Mouse (Mus musculus) heart, embryonic 14.5 days (tissue): ENCODE measurements around the gene Ceacam1. TPM values are rescaled to one million over a fixed set of nuclear protein-coding genes. Genes with fewer than 3 reads are reported as not detected.
"Not testable (repeated sequence)": the region's sequence is repeated elsewhere in the genome, so short reads cannot be mapped to it uniquely, and the experiment has no call there.

Experiments
- ATAC-seq: fragments of 200-750 bp; cut with Nextera tagmentation; 2 replicates; pipeline ENCODE4 v1.8.0; 2017; ENCODE audit warnings: low read depth, moderate TSS enrichment; ENCODE audit not compliant: insufficient number of reproducible peaks, insufficient read depth, low FRiP score
- H3K27ac ChIP-seq, 2 experiments: fragments of 200-500 bp in 1 of 2; fragments of 300-500 bp in 1 of 2; sonication (generic) in 1 of 2; replicated peaks in 1 of 2; 2 replicates each; pipeline ENCODE4 v1.5.1; 2012 to 2014; ENCODE audit warnings: low read depth in 2 of 2, low read length in 2 of 2, control low read depth in 1 of 2, mild to moderate bottlenecking in 1 of 2, mixed read lengths in 1 of 2; ENCODE audit not compliant: control insufficient read depth in 1 of 2, insufficient read depth in 1 of 2
- H3K27me3 ChIP-seq: fragments of 300-500 bp; sonication (generic); 2 replicates; pipeline ENCODE4 v1.6.1; 2014; ENCODE audit warnings: mild to moderate bottlenecking, low read length, control low read depth; ENCODE audit not compliant: control insufficient read depth, insufficient read depth
- H3K36me3 ChIP-seq: fragments of 300-500 bp; sonication (generic); 2 replicates; pipeline ENCODE4 v1.6.1; 2014; ENCODE audit warnings: mild to moderate bottlenecking, control low read depth, low read length, mixed read lengths; ENCODE audit not compliant: control insufficient read depth, insufficient read depth
- H3K4me1 ChIP-seq, 2 experiments: fragments of 200-500 bp in 1 of 2; fragments of 300-500 bp in 1 of 2; sonication (generic) in 1 of 2; 2 replicates each; pipeline ENCODE4 v1.6.1; 2012 to 2014; ENCODE audit warnings: low read length in 2 of 2, control low read depth in 1 of 2, mixed read lengths in 1 of 2; ENCODE audit not compliant: control insufficient read depth in 2 of 2, insufficient read depth in 2 of 2
- H3K4me2 ChIP-seq: fragments of 300-500 bp; sonication (generic); 2 replicates; pipeline ENCODE4 v1.6.1; 2014; ENCODE audit warnings: mild to moderate bottlenecking, low read length
- H3K4me3 ChIP-seq, 2 experiments: fragments of 200-500 bp in 1 of 2; fragments of 300-500 bp in 1 of 2; sonication (generic) in 1 of 2; 2 replicates each; pipeline ENCODE4 v1.5.1; 2012 to 2014; ENCODE audit warnings: low read length in 2 of 2, mild to moderate bottlenecking in 2 of 2, control low read depth in 1 of 2, low read depth in 1 of 2, moderate library complexity in 1 of 2; ENCODE audit not compliant: control insufficient read depth in 1 of 2, insufficient read depth in 1 of 2
- H3K9ac ChIP-seq: fragments of 300-500 bp; sonication (generic); 2 replicates; pipeline ENCODE4 v1.6.1; 2014; ENCODE audit warnings: mild to moderate bottlenecking, low read length
- H3K9me3 ChIP-seq: fragments of 300-500 bp; sonication (generic); 2 replicates; pipeline ENCODE4 v1.6.1; 2016; ENCODE audit warnings: low read length, control low read depth; ENCODE audit not compliant: control insufficient read depth
- WGBS: fragments of 180-500 bp; shearing (Covaris S2); extraction: QIAGEN DNeasy Blood & Tissue Kit; methylation state at CpG from one replicate; pipeline ENCODE4 v1.1.7; 2014; 5-methylcytosine and 5-hydroxymethylcytosine counted together
- polyA plus RNA-seq: library from polyadenylated mRNA; unstranded; fragments of >200 nt; fragmentation: Nextera tagmentation; extraction: Ambion mirVana; gene quantifications from 2 replicates; pipeline ENCODE4 v1.2.1, GENCODE M21; 2014

The Ceacam1 gene
- polyA plus RNA-seq, 1 experiment from 2014 or later: 4.5 TPM

DNA sequence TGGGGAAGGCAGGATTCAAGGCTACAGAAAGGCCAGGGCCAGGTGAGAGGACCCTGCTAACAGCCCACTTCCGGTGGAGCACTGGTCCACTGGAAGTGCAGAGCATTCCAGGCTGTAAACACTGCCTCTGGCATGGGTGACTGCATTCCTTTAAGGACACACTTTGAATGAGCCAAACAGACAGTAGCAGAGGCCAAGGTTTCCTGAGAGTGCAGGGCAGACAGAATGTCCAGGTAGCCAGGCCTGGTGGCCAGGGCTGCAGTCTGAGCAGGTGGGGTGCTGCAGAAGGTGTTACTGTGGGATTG lies 15.4 kb downstream of the Ceacam1 start:
- H3K9me3 ChIP-seq, H3K36me3 ChIP-seq, ATAC-seq, H3K9ac ChIP-seq, H3K4me3 ChIP-seq, H3K27me3 ChIP-seq, H3K4me2 ChIP-seq, H3K27ac ChIP-seq, H3K4me1 ChIP-seq: not testable (repeated sequence)
- no CpG with 5 or more reads among the region's 1 CpGs for WGBS

DNA sequence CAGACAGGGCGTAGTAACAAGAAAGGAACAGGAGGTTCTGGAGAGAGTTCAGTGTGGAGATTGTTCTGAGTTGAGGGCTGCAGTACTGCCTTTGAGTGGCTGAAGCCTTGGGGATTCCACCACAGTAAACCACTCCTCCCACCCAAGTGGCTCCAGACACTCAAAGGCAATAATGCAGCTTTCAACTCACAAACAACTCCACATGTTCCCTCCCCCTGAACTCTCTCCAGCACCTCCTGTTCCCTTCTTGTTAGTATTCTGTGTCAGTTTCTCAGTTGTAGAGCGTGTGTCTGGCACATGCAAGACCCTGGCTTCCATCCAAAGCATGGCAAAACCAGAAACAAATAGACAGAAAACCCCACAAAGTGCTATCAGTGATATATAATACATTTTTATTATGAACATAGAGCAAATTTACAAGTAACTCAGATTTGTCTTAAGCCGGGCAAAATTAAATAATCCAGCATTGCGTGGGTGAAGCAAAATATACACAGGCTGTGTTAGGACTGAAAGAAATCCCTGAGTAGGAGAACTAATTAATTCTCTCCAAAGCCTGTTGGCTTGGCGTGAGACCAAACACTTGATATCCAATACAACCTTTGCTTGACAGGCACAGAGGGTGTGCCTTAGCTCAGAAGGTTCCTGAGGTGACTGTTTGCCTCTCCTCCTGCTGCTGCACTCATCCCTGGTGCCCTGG lies 15.9 kb downstream of the Ceacam1 start:
- H3K27me3 ChIP-seq, H3K9me3 ChIP-seq, H3K4me3 ChIP-seq, H3K9ac ChIP-seq, ATAC-seq, H3K4me1 ChIP-seq, H3K4me2 ChIP-seq, H3K36me3 ChIP-seq, H3K27ac ChIP-seq: not testable (repeated sequence)
- WGBS: 78% methylated on average over 4 of the region's 5 CpGs

DNA sequence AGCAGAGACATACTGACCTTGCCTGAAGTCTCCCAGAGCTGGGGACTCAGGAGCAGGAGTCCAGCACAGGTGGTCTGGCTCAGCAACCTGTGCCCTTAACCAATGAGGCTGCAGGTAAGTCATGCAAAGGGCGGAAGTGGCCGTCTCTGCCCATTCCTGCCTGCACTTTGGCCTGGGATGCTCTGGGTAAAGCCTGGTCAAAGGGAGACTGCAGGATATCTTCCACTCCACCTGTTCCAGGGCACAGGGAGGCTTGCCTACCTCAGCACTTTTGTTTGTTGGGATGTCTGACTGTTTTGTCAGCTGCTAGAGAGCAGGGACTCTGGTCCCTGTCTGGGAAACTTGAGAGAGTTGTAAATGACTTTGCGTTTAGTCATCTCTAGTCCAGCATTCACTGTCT lies 25.3 kb downstream of the Ceacam1 start:
- Histone ChIP-seq H3K4me3 (no peak overlapping the region), H3K9me3 (no peaks in the 10 kb centered on the region), H3K4me1 (no peaks in the 10 kb centered on the region), H3K27me3 (no peaks in the 10 kb centered on the region), H3K9ac (no peak overlapping the region), H3K36me3 (no peaks in the 10 kb centered on the region), H3K27ac (no peak overlapping the region), H3K4me2 (no peak overlapping the region)
- 74% methylated on average over 3 of the region's 3 CpGs for WGBS
- ATAC-seq: no peak

DNA sequence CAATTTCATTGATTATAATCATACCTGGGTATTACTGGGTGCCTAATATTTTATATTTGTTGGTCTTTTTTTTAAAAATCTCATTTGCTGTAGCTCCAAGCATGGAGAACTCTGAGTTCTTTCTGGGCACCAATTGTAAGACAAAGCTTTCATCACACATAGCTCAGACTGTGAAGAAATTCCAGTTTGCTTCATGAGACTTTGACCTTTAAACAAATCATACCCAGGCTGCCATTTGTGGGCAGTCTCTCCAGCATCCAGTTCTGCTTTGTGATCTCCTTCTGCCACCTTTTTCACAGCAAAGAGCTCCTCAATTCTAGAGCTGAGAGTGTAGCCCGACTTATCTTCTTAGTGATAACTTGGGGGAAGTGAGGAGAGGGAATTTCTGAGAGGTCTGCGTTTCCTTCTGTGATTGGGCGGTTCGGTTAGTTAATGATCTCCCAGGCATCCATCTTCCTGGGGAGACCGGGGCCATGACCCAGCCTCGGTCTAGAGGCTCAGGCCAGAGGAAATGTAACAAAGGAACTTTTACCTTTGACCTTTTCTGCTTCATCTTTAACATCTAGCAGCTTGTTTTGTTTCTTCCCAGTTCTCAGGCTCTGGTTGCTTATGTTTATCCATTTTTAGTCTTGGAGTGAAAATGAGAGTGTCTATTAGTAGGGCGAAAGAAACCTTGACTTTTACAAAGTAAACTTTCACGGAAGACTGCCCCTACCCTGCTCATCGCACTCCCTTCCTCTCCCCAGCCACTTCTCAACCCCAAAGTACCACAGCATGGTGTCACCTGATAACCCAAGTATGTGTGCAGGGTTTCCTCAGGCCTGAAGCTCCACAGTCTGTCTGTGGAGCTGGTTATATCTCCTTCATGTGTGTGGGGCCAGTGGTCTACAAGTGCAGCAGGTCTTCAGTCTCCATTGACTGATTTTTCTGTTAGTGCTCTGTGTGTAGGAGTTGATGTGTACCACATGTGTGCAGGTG lies 27.2 kb downstream of the Ceacam1 start:
- no peaks in the 10 kb centered on the region for H3K27me3 ChIP-seq
- H3K4me1 ChIP-seq: no peaks in the 10 kb centered on the region
- ATAC-seq: no peak
- H3K27ac ChIP-seq: no peak overlapping the region
- H3K36me3 ChIP-seq: no peaks in the 10 kb centered on the region
- no peaks in the 10 kb centered on the region for H3K9me3 ChIP-seq
- WGBS: 34% methylated on average over 9 of the region's 9 CpGs
- no peak overlapping the region for H3K4me3 ChIP-seq
- H3K4me2 ChIP-seq: no peak overlapping the region
- H3K9ac ChIP-seq: no peak overlapping the region

DNA sequence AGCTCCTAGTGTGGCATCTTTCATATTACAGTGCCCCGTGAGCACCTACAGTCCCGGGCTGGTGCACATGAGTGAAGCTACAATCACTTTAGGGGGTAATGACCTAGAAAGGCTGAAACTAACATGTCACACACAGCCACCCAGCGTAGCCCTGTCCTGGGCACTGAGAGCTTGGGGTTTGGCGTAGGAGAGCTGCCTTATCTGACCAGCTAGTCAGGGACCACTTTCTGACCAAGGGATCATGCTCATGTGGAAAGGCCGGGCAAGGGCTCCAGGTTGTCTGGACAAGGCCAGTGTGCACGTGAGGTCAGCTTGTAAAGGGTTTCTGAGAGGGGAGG lies 36.6 kb downstream of the Ceacam1 start:
- H3K9ac ChIP-seq: no peak overlapping the region
- no peaks in the 10 kb centered on the region for H3K9me3 ChIP-seq
- no peak overlapping the region for H3K4me2 ChIP-seq
- H3K27me3 ChIP-seq: no peaks in the 10 kb centered on the region
- no peak overlapping the region for H3K4me3 ChIP-seq
- H3K27ac ChIP-seq: no peak overlapping the region
- WGBS: 73% methylated on average over 6 of the region's 6 CpGs
- H3K4me1 ChIP-seq: no peaks in the 10 kb centered on the region
- 0 out of 2 replicates have a peak, but pooled peaks have one; percentile 26 for ATAC-seq
- no peaks in the 10 kb centered on the region for H3K36me3 ChIP-seq

DNA sequence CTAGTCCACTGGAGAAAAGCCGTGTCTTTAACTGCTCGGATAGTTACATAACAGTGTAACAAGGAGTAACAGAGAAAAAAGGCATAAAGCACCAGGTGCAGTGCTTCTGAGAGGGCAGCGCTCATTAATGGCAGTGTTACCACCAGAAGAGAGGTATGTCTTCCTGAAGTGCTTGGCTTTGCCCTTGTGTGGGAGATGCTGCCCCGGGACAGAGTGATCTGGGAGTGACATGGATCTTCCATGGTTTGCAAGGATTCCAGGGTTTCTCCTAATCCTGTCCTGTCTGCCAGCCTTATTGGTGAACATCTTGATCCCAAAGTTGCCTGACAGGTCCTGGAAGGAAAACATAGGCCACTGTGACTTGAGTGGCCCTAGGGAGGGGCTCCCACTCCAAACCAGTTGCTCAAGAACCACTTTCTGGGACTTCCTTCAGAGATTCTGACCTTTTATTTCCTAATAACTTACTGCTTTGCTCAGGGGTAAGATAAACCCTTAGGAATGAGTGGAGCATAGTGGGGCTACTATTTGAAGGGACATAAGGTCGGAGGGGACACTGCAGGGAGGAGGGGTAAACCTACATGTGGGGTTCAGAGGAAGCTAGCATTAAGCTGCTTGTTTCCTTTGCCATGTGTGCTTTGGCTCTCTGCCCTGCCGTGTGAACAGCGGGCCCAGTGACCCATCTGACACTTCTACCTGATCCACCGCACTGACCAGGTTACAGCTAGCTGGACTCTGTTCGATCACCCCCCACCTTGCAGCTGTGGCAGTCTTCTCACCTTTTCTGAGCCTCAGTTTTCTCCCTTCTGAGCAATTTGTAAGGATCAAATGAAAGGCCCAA lies 37.2 kb downstream of the Ceacam1 start:
- Histone ChIP-seq H3K9ac (no peak overlapping the region), H3K27me3 (no peaks in the 10 kb centered on the region), H3K27ac (no peak overlapping the region), H3K4me2 (no peak overlapping the region), H3K9me3 (no peaks in the 10 kb centered on the region), H3K36me3 (no peaks in the 10 kb centered on the region), H3K4me1 (no peaks in the 10 kb centered on the region), H3K4me3 (no peak overlapping the region)
- no peak for ATAC-seq
- 82% methylated on average over 9 of the region's 9 CpGs for WGBS

DNA sequence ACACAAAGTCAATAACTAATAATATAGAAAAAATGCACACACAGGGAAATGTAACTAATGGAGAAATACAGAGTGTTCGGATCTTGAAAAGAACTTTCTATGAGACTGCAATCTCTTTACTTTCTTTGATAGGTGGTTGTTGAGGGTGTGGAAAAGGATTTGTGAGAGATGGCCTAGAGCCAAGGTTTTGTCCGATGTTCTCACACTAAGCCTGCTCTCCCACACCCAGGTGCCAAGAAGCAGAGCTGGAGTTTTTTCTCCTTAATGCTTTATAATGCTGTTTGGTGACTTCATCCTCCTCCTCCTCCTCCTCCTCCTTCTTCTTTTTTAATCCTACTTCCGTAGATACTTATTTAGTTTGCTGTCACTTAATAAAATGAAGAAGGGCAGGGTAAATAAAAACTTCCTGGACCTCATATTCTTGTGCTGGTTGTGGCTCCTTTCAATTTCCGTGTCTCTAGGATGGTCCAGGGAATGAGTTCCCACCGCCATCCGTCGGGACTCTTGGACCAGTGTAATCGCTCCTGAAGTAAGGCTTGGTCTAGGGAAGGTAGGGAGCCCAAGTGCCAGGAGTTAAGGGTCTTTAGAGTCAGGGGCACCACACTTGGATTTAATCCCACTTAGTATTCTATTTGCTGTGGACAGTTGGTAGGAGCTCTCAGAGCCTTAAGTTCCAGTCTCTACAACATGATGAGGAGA lies 38.1 kb downstream of the Ceacam1 start:
- H3K9me3 ChIP-seq: no peaks in the 10 kb centered on the region
- no peaks in the 10 kb centered on the region for H3K4me1 ChIP-seq
- no peaks in the 10 kb centered on the region for H3K27me3 ChIP-seq
- WGBS: 71% methylated on average over 8 of the region's 8 CpGs
- H3K27ac ChIP-seq: no peak overlapping the region
- no peak overlapping the region for H3K4me3 ChIP-seq
- H3K36me3 ChIP-seq: no peaks in the 10 kb centered on the region
- no peak overlapping the region for H3K4me2 ChIP-seq
- H3K9ac ChIP-seq: no peak overlapping the region
- no peak for ATAC-seq
